In the genomic region with DNA sequence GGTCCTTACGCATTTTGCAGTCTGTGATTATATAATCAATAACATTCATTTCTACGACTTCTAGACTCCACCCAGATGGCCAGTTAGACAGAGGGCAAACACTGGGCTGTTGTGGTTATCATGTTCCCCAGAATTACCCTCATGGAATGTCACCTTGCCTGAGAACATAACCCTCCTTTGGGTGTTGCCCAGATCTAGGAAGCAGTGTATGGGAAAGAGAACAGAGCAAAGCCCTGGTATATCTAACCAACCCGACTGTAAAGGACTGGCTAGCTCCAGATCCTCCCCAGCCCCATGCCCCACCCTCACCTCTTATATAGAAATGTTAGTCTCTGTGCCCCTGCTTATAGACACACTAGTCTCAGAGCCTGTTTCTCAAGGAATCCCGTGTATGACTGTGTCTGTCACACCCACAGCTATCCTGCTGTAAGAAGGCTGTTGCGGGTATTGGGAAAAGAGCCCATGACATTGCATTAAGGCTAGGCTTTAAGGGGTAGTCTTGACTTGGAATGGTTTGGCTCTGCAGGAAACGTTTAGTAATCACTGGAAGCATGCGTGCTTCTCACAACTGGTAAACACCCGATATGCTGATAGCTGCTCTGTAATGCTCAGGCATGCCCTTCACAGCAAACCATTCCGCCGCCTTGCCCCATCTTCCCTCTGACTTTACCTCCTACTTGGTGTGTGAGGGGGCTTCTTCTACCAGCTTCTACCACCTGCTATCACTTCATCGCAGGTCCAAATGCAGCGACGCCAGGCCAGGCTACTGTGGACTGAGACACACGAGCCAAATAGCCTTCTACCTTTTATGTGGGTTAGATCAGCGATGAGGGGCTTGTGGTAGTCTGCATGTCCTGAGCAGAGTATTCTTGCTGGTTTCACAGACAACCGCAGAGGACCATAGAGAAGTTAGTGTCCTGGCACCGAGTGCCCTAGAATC, we compare ENCODE assay signal across 10 mouse cellular contexts. TPM values are rescaled to one million over a fixed set of nuclear protein-coding genes. Genes with fewer than 3 reads are reported as not detected.
DNase-seq lines count a peak whose midpoint lies in the region; ATAC-seq and TF ChIP-seq lines count a peak whose summit lies in the region.
"Had no signal": no experiment of that assay in that cellular context is flagged by ENCODE, and none has a peak within 500 bp of the region (broad histone marks: within the 10 kb centered on the region; RNA-seq: fewer than 3 reads in every experiment).

No protein-coding gene starts in this region.

- H3K79me2 ChIP-seq in heart, adult 2 months (replicated peaks; ENCODE audit: control insufficient read depth, insufficient read depth, low read length) = no peaks in the 10 kb centered on the region

- H3K4me3 ChIP-seq in heart, adult 2 months = no peak overlapping the region
- no peak overlapping the region for H3K4me3 ChIP-seq in liver, embryonic 12.5 days
- no peak overlapping the region for H3K4me3 ChIP-seq in stomach, postnatal 0 days (ENCODE audit: low read depth, low read length)
- H3K4me3 ChIP-seq: forebrain, embryonic 10.5 days had no signal

- TF ChIP-seq EP300 in heart, adult 2 months (IDR thresholded peaks at IDR 0.05; ENCODE audit: insufficient read depth, low read depth, low read length) = no peak
- no peak for TF ChIP-seq EP300 in stomach, postnatal 0 days (optimal IDR thresholded peaks at IDR 0.05)

- no peaks in the 10 kb centered on the region for H3K9me3 ChIP-seq in liver, embryonic 12.5 days (replicated peaks)
- no peaks in the 10 kb centered on the region for H3K9me3 ChIP-seq in stomach, postnatal 0 days (ENCODE audit: control insufficient read depth, low read length)
- H3K9me3 ChIP-seq: forebrain, embryonic 10.5 days had no signal

- TF ChIP-seq CTCF in heart, adult 2 months (IDR thresholded peaks at IDR 0.05) = no peak
- TF ChIP-seq CTCF in stomach, postnatal 0 days (IDR thresholded peaks at IDR 0.05; ENCODE audit: low read depth) = no peak

- no peak for TF ChIP-seq POLR2A in heart, adult 2 months (IDR thresholded peaks at IDR 0.05; ENCODE audit: insufficient read depth, low read depth, low read length)

- H3K9ac ChIP-seq in heart, adult 2 months (ENCODE audit: low read depth, low read length) = no peak overlapping the region
- H3K9ac ChIP-seq in liver, embryonic 12.5 days = no peak overlapping the region; the same call in 1 of the 2 replicates
- H3K9ac ChIP-seq in stomach, postnatal 0 days (ENCODE audit: low read length) = no peak overlapping the region

- 0 out of 2 replicates have a peak, but pooled peaks have one; percentile 44 for ATAC-seq in liver, embryonic 12.5 days
- ATAC-seq in stomach, postnatal 0 days (ENCODE audit: low FRiP score, low TSS enrichment) = peak; percentile 45
- ATAC-seq in monocyte, adult 5-6 weeks (replicated peaks; ENCODE audit: insufficient number of reproducible peaks, low FRiP score, low TSS enrichment, poor library complexity, severe bottlenecking) = no peak

- peak overlapping the region; percentile 26; the same call in 1 of the 2 replicates for H3K27ac ChIP-seq in heart, adult 2 months
- H3K27ac ChIP-seq in liver, embryonic 12.5 days = no peak overlapping the region
- peak overlapping the region; percentile 78 for H3K27ac ChIP-seq in stomach, postnatal 0 days (replicated peaks)
- H3K27ac ChIP-seq: forebrain, embryonic 10.5 days had no signal

- peaks cover 7% of the 10 kb centered on the region for H3K4me1 ChIP-seq in heart, adult 2 months (ENCODE audit: control insufficient read depth, insufficient read depth, low read length)
- peaks cover 22% of the 10 kb centered on the region for H3K4me1 ChIP-seq in liver, embryonic 12.5 days
- H3K4me1 ChIP-seq in stomach, postnatal 0 days (replicated peaks; ENCODE audit: control insufficient read depth, insufficient read depth) = peaks cover 4% of the 10 kb centered on the region; the same call in 1 of the 2 replicates

- DNase-seq in heart, adult 2 months = no peak
- no peak for DNase-seq in heart, postnatal 14 days
- peak; percentile 30 for DNase-seq in thymus, postnatal 14 days
- no peak for DNase-seq in thymus, postnatal 36 days
- no peak for DNase-seq in stomach, postnatal 0 days (ENCODE audit: low spot score)
- DNase-seq in gastrocnemius, postnatal 4 days (ENCODE audit: low spot score in 2 of 2) = no peak
- DNase-seq: cerebellum, postnatal 36 days had no signal

- WGBS in heart, adult 2 months = 71% methylated on average over 17 of the region's 17 CpGs
- WGBS in liver, embryonic 12.5 days (ENCODE audit: insufficient replicate concordance) = 47% methylated on average over 17 of the region's 17 CpGs
- 60% methylated on average over 17 of the region's 17 CpGs for WGBS in stomach, postnatal 0 days

- no peaks in the 10 kb centered on the region for H3K27me3 ChIP-seq in heart, adult 2 months (ENCODE audit: control insufficient read depth, insufficient read depth, low read length)
- H3K27me3 ChIP-seq in liver, embryonic 12.5 days (replicated peaks) = peaks cover 9% of the 10 kb centered on the region; the same call in 1 of the 2 replicates
- H3K27me3 ChIP-seq in stomach, postnatal 0 days (ENCODE audit: control insufficient read depth, insufficient read depth, low read length) = no peaks in the 10 kb centered on the region

- intact Hi-C loops in heart, adult 2 months (cut with DNase I) = loop anchor here (5.0 kb wide), 1 partner anchor 37 kb away; no protein-coding TSS in a partner anchor
- intact Hi-C loops in heart, postnatal 14 days (cut with DNase I) = no loop called here

- peak overlapping the region; percentile 1 for H3K4me2 ChIP-seq in liver, embryonic 12.5 days
- peak overlapping the region; percentile 27; the same call in 1 of the 2 replicates for H3K4me2 ChIP-seq in stomach, postnatal 0 days (replicated peaks; ENCODE audit: low read depth)

- H3K36me3 ChIP-seq in heart, adult 2 months (ENCODE audit: control insufficient read depth, insufficient read depth, low read length) = no peaks in the 10 kb centered on the region
- H3K36me3 ChIP-seq in liver, embryonic 12.5 days = no peaks in the 10 kb centered on the region
- H3K36me3 ChIP-seq in stomach, postnatal 0 days (ENCODE audit: control insufficient read depth, insufficient read depth, low read length) = no peaks in the 10 kb centered on the region
- H3K36me3 ChIP-seq: forebrain, embryonic 10.5 days had no signal

RNA-seq across cellular contexts. Expression of gene Phlda1, which starts 9.3 kb away (rescaled TPM):
- total RNA-seq in heart, adult 2 months (2021) = 10 to 100 TPM; 13.4 to 16.2 TPM
- 8.4 and 16.8 TPM in 2 replicates for polyA plus RNA-seq in heart, adult 2 months (2012; rRNA removed)
- 10 to 100 TPM; 20.3 to 22.3 TPM for total RNA-seq in heart, postnatal 14 days (2021)
- 6.5 and 7.4 TPM in 2 replicates for polyA plus RNA-seq in liver, embryonic 12.5 days (2016; fragmentation: Nextera tagmentation; extraction: Ambion mirVana)
- polyA plus RNA-seq in stomach, postnatal 0 days (2015; fragmentation: Nextera tagmentation; extraction: Ambion mirVana) = 29.6 and 32.3 TPM in 2 replicates
- total RNA-seq in gastrocnemius, postnatal 4 days (2021) = 10 to 100 TPM; 13.5 to 13.6 TPM
- total RNA-seq in monocyte, adult 5-6 weeks (2017) = 0.19 to 4.2 TPM (median 1.3 TPM) in 3 replicates

RNA-seq across cellular contexts. Expression of gene Nap1l1, which starts 42.3 kb away (rescaled TPM):
- total RNA-seq in heart, adult 2 months (2021) = 10 to 100 TPM; 66.6 to 66.7 TPM
- polyA plus RNA-seq in heart, adult 2 months (2012; rRNA removed) = 10.5 and 21.2 TPM in 2 replicates
- total RNA-seq in heart, postnatal 14 days (2021) = 10 to 100 TPM; 59.7 to 65.9 TPM
- polyA plus RNA-seq in liver, embryonic 12.5 days (2016; fragmentation: Nextera tagmentation; extraction: Ambion mirVana) = 174 and 178 TPM in 2 replicates
- 85.1 and 90.6 TPM in 2 replicates for polyA plus RNA-seq in stomach, postnatal 0 days (2015; fragmentation: Nextera tagmentation; extraction: Ambion mirVana)
- total RNA-seq in gastrocnemius, postnatal 4 days (2021) = 100 to 1,000 TPM; 124 to 133 TPM
- 260 to 307 TPM (median 290 TPM) in 3 replicates for total RNA-seq in monocyte, adult 5-6 weeks (2017)
